Mouse (Mus musculus) ES-CJ7 (cell line): ENCODE data around the gene Cds2.
"Not testable (repeated sequence)": the region's sequence is repeated elsewhere in the genome, so short reads cannot be mapped to it uniquely, and the experiment has no call there.

Experiments
- DNase-seq: peaks from one replicate; pipeline ENCODE4 v3.0.0; 2011; ENCODE audit warnings: low read depth, low spot score

Gene Cds2

DNA sequence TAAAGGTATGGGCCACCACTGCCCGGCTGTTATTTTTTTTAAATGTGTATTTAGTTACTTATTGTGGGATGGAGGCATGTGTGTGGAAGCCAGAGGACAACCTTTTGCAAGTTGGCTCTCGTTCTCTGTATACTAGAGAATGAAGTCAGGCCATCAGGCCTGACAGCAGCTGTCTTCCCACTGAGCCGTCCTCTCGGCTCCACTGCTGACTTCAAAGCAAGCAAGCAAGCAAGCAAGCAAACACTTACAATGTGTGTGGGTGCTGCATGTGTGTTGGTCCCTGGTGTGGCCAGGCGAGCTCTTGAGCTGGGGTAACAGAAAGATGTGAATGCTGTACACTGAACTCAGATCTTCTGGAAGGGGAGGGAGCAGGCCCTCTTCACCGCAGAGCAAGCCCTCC lies 27.9 kb downstream of the Cds2 start:
- no peak for DNase-seq

DNA sequence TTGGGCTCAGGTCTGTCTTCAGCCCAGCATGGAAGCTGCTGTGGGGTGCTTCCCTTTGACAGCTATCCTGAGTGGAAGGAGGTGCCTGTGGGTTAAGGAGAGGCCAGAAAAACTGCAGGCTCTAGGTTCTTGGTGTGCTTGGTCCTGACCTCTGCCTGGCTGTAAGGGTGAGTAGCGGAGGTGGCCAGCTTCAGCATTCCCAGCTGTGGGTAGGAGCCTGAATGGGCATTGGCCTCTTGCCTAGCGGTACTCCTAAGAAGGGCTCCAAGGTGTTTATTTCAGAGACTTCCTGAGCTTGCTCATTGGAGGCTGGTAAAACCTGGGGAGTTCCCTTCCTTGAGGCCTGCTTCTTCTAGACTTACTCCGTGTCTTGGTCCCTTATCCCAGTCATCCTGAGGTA lies 28.3 kb downstream of the Cds2 start:
- DNase-seq: no peak

DNA sequence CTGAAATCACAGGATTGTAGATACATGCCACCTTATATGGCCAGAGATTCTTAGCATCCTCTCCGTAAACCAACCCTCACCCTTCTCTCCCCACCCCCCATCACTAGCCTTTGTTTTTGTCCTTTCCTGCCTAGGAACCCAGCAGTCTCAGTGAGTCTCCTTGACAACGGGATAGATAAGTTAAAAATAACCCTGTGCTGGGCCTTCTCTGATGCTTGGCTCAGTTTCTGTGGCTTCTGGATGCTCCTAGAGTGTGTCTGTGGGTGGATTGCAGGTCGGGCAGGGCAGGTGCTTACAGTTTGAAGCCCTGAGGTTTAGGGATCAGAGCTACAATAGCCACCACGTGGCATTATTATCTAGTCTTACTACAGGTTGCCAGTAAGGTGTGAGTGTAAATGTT lies 29.1 kb downstream of the Cds2 start:
- DNase-seq: no peak

DNA sequence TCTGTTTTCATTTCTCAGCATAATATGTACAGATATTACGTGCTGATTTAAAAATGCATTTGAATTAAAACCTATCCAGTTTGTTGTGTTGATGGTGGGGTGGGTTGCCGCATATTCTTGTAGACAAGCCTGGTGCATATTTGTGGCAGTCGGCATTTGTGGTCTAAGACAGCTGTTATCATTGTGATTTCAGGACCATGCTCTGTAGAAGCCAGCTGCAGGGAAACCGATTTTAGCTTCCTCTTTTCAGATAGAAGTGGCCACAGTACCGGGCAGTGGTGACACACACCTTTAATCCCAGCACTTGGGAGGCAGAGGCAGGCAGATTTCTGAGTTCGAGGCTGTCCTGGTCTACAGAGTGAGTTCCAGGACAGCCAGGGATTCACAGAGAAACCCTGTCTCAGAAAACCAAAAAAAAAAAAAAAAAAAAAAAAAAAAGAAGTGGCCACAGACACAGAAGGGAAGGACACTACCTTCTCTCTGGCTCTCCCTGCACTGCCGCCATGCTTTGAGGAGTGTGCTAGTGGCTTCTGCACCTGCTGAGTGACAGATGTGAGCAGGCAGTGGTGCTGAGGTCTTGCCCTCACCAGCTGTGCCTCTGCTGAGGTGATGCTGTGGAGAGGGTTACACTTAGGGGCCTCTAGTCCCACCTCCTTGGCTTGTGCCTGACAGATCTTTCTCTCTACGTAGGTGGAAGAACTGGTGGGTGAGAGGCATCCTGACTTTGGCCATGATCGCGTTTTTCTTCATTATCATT lies 30.9 kb downstream of the Cds2 start:
- DNase-seq: no peak

DNA sequence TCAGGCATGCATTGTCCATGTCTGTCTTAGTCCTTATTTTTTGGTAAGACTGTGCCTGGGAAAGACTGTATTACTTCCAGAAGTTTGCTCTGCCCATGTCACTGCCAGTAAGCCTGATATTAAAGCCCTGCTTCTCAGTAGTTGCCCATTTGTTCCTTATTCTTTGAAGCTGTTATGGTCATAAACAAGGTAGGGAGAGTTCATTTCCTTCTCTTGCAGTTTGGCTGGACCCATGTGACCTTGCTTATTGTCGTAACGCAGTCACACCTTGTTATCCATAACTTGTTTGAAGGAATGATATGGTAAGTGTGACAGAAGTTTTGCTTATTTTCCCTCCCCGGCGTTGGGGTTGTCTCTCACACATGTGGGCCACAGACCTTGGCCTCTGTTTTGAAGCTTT lies 35.3 kb downstream of the Cds2 start:
- DNase-seq: no peak

GRCm38 (mm10) chr2:132301436-132301835 lies 38.5 kb downstream of the Cds2 start:
- no peak for DNase-seq

DNA sequence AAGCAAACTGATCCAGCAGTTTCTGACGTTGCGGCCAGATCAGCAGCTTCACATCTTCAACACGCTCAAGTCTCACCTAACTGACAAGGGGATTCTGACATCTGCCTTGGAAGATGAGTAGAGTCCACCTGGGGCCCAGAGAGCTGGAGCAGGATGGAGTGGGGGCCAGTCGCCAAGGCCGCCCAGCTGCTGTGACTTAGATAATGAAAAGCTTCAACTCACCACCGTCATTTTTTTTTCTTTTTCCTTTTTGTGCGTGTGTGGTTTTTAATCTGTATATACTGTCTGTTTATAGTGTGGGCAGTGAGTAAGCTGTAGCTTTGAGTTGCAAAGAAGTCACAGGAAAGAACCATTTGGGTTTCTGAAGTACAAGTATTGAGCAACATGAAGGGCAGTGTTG lies 42.2 kb downstream of the Cds2 start:
- no peak for DNase-seq

- DNase-seq: peak; percentile 44
These were observed 43.0 kb downstream of the Cds2 start for GRCm38 (mm10) chr2:132305988-132306387.

DNA sequence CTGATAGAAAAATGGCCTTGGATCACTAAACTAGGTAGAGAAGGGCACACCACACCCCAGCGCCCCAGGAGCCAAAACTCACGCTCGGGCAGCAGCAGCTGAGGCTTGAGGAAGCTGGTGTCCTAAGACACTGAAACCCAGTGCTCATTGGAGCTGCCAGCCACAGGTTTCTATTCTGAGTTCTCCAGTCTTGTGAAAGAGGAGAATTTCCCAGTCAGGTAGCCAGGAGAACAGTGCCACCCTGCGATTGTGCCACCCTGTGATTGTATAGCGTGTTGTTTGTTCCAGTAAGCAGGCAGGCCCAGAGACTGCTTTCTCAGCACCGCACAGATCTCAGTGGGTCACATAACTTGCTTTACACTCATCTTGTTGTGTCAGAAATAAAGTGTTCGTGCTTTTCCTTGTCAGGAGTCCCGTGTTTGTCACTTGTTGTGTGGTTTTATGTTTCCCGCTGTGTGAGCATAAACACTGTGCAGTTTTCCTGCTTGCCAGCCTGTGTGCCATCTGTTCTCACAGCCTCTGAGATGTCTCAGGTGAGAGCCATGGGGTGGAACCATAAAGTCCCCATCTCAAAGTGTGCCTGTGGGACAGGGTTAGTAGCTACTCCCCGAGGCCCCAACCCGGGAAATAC lies 44.4 kb downstream of the Cds2 start:
- DNase-seq: no peak

DNA sequence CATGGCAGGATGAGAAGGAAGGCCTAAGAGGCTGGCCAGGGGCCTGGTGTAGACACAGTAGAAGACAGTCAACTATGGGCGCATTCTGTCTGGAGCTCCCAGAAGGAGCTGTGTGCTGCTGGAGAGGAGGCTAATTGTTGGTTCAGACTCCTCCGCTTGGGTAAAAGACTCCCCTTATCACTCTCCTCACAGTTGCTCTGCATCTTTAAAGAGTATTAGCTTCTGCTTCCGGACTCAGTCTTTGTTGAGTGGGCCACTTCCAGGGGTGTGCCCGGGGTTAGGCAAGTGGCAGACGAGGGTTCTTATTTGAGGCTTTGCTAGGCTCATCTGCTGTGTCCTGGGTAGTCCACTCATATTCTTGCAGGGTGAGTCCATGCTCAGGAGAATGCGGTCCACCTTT lies 45.9 kb downstream of the Cds2 start:
- DNase-seq: no peak

GRCm38 (mm10) chr2:132309398-132309930 lies 46.5 kb downstream of the Cds2 start:
- no peak for DNase-seq

DNA sequence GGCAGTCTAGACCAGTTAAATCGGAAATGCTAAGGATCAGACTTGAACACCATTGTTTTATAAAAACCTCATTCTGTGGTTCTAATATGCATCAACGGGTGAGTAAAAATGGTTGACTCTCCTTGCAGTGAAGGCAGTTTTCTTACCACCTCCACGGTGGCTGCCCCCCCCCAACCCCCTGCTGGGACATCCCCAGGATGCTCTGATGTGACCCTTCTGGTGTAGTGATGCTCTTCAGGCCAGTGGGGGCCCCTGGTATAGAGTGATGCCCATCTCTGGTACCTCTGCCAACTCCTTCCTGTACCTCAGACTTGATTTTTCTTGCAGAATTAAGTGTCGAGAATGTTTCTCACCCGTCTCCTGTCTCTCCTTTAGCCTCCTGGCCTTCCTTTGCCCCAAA lies 49.7 kb downstream of the Cds2 start:
- no peak for DNase-seq

DNA sequence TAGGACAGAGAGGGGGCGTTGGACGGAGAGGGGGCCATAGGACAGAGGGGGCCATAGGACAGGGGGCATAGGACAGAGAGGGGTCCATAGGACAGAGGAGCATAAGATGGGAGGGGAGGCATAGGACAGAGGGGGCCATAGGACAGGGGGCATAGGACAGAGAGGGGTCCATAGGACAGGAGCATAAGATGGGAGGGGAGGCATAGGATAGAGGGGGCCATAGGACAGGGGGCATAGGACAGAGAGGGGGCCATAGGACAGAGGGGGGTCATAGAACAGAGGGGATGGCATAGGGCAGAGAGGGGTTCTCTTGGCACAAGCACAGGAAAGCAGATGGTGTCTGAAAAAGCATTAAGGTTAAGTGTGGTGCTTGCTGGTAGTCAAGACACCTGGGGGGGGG lies 50.6 kb downstream of the Cds2 start:
- no peak for DNase-seq

- not testable (repeated sequence) for DNase-seq
These were observed 51.1 kb downstream of the Cds2 start for GRCm38 (mm10) chr2:132314057-132314456.

GRCm38 (mm10) chr2:132316041-132316808 lies 53.3 kb downstream of the Cds2 start:
- DNase-seq: peak; percentile 76

GRCm38 (mm10) chr2:132317178-132317577 lies 54.2 kb downstream of the Cds2 start:
- DNase-seq: no peak

DNA sequence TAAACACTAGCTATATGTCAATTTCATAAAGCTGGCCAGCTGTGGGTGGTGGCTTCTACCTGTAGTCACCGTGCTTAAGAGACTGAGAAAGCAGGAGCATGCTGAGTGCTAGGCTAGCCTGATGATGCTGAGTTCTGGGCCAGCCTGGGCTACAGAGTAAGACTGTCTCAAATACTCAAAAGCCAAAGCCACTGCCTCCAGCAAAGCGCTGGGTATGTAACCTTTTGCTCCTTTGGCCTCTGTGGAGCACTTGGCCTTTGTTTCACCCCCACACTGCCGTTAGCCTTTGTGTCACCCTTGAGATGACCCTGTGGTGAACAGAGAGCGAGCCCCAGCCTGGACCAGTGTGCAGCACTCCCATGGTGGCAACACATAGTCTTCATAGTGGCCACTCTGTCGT lies 57.6 kb downstream of the Cds2 start:
- DNase-seq: no peak

DNA sequence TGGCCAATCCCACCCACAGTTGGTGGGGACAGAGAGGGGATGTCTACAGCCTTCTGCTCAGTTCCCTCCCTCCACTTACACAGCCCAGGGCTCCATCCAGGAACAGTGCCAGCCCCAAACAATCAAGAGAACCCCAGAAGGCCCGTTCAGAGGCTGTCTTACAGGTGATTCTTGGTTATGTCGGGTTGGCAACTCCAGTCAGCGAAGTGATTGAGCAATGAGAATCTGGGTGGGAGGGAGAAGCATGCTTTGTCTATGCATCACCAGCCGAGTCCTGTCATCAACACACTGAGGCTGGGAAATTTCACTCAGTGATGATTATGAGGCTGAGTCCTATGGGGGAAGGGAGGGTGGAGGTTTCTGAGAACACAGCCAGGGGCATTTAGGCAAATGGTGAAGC lies 60.6 kb downstream of the Cds2 start:
- no peak for DNase-seq

DNA sequence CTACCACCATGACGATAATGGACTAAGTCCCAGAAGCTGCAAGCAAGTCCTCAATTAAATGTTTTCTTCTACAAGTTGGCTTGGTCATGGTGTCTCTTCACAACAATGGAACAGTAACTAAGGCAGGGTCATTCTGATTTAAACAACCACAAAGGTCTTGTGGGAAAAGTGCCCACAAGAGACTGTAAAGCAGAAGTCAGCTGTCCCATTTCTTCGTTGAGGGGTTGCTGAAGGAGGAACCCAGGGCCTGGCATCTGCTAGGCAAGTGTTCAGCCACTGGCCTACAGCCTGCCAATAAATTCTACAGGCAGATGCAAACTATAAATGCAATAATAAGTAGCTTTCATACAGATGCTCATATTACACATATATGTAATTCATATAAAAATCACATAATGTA lies 74.3 kb downstream of the Cds2 start:
- DNase-seq: no peak

GRCm38 (mm10) chr2:132340350-132340749 lies 77.4 kb downstream of the Cds2 start:
- no peak for DNase-seq

DNA sequence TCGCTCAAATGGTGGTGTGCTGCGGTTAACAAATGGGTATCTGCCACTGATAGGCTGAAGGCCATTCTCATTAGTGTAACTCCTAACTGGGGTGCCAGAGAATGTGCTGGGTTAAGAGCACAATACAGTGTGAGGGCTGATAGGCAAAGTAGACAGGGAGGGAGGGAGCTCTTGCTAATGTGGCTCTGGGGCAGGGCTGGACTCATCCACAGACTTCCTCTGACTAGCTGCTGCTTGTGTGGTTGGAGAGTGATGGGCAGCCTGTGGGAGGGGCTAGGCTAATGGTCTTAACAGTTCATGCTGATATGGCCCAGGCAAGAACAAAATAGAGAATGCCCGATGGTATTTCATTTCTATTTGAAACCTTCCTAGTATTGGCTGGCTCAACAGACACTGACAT lies 78.3 kb downstream of the Cds2 start:
- no peak for DNase-seq

DNA sequence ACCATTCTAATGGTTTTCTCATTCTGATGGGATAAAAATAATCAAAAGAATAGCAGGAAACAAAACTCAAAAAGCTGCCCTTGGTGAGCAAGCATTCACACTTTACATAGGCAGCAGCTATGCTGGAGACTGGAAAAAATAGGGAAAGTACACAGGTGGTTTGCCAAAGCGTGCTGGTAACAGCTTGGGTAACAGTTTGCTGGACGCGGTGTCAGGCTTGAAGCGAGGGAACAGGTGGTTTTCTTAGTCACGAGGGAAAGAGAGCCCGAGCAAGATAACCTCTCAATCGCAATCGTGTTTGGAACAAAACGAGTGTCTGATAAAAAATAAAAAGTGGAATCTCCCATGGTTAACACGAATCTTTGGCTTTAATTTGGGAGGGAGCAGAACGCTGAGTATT lies 80.9 kb downstream of the Cds2 start:
- no peak for DNase-seq
